Mouse (Mus musculus) thymus, postnatal 0 days (tissue): ENCODE results near the gene Klk1b22. TPM values are rescaled to one million over a fixed set of nuclear protein-coding genes. Genes with fewer than 3 reads are reported as not detected.
"Not testable (repeated sequence)": the region's sequence is repeated elsewhere in the genome, so short reads cannot be mapped to it uniquely, and the experiment has no call there.

Experiments used
- DNase-seq: peaks from one replicate; pipeline ENCODE4 v3.0.0-alpha.2; 2015; ENCODE audit warnings: low spot score
- polyA plus RNA-seq: library from polyadenylated mRNA; unstranded; fragments of >200 nt; fragmentation: Nextera tagmentation; extraction: Ambion mirVana; gene quantifications from 2 replicates; pipeline ENCODE4 v1.2.1, GENCODE M21; 2015

Gene Klk1b22
- 0.80 and 1.1 TPM in 2 replicates for polyA plus RNA-seq

DNA sequence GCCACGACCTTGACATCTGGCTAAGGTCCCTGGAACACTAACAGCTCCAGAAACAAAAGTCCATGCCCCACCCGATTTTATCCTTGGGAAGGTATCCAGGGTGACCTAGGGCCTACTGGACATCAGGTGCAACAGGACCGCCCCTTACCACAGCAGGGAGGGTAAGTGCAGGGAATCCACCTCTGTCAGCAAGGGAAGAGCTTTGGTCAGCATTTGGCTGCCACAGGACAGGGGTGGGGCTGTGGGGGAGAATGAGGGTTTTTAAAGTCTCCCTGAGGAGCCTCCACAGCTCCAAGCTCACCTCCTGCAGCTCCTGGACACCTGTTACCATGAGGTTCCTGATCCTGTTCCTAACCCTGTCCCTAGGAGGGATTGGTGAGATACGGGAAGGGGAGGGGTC, at the start of gene Klk1b22:
Gene Klk1b22, plus strand, starts transcription at position 301 of the 400 bp plus-strand sequence.
- DNase-seq, result no peak

DNA sequence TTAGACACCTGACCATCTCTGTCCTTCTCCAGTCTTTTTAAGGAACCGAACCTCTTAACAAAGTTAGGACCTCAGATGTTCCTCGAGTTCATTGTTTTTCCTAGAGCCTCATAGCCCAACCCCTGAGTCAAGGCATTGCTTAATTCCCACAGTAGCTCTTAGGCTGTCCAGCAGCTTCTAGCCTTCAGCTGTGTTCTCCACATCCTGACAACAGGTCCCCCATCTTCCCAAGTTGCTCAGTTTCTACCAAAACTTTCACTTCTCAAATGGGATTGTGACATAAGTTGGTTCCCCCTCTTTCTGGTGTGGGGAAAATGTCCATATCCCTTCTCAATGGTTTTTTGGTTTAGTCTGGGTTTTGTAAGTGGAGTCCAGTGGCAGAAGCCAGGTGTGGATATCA, 40.4 kb upstream of the Klk1b22 start:
- no peak for DNase-seq

DNA sequence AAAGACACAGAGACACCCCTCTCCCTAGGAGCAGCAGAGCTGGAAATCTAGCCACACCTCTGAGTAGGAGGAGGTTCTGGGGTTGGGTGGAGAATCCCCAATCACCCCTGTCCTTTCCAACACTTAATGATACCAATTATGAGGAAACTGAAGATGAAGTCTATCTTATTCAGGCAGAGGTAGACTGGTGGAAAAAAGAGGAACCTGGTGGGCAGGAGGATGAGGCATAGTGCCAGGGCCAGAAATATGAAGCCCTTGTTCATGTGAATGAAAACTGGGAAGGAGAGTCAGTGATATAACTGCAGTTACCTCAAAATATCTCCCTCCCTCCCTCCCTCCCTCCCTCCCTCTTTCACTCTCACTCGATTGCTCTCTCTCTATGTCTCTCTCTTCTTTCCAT, 34.8 kb upstream of the Klk1b22 start:
- DNase-seq, result no peak

DNA sequence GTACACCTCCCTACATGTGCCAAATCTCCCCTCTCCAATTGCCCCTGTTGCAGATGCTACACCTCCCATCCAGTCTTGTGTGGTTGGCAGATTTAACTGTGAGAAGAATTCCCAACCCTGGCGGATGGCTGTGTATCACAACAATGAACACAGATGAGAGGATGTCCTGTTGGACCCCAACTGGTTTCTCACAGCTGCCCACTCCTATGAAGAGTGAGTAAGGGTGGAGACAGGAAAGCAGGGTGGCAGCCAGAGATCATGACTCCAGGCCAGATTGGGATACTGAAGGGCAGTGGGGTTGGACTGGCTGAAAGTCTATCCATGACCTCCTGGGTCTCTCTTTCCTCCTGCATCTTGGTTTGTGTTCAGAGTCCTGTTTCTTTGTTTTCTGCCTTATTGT, 16.4 kb upstream of the Klk1b22 start:
- no peak for DNase-seq

- not testable (repeated sequence) for DNase-seq
These were observed 10.4 kb upstream of the Klk1b22 start, which contains the start of gene Klk1b21 for GRCm38 (mm10) chr7:44102028-44102427. TSS of gene Klk1b21 (plus strand) at chr7:44102328.

DNA sequence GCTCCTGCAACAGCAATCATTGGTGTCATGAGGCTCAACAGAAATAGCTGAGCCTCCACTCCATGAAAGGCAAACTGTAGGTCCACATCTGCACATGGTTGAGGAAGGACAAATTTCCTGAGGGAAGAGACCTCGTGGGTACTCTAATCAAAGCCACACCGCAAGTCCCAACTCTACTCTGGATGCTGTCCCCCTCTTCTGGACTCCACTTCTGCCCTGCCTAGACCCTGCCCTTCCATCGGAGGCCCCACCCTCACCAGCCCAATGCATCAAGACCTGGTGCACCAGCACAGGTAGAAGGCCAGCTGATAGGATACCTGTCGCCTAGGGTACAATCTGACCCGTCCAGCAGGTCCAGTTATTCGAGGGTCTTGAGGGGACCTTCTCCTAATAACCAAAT, 11.0 kb downstream of the Klk1b22 start:
- DNase-seq, result no peak

DNA sequence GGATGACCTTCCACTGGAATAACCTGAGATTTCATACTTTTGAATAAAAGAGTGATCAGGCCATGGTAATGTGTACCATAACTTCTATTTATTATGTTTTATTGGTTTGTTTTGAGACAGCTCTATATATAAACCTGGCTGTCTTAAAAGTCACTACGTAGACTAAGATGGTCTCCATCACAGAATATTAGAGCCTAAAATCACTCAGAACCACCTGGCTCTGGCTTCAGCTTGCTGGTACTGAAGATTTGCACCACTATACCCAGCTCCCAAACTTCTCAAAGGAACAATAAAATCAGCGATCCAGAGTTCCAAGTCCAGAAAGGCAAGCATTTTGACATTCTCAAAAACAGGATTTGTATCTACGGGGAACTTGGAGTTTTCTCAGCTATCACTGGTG, 24.0 kb downstream of the Klk1b22 start, which contains the start of gene Klk1b16:
Gene Klk1b16, plus strand, starts transcription at position 301 of the 400 bp plus-strand sequence.
- no peak for DNase-seq

Other genes with a start within 250 kb of the Klk1b22 start
- gene Klk4, start 231.5 kb upstream of the Klk1b22 start, polyA plus RNA-seq, result 0.65 and 1.4 TPM in 2 replicates
- gene Klk15, start 178.9 kb upstream of the Klk1b22 start, polyA plus RNA-seq, result not detected in 2 replicates
- 0.60 and 0.72 TPM in 2 replicates for gene Klk1b8, start 162.0 kb upstream of the Klk1b22 start, polyA plus RNA-seq
- gene Klk1b1, start 145.9 kb upstream of the Klk1b22 start, polyA plus RNA-seq, result 0.38 and 0.42 TPM in 2 replicates
- 1.7 and 2.1 TPM in 2 replicates for gene Klk1b9, start 136.6 kb upstream of the Klk1b22 start, polyA plus RNA-seq
- 1.0 and 1.1 TPM in 2 replicates for gene Klk1b11, start 116.8 kb upstream of the Klk1b22 start, polyA plus RNA-seq
- gene Klk1b26, start 100.5 kb upstream of the Klk1b22 start, polyA plus RNA-seq, result 0.68 and 0.87 TPM in 2 replicates
- gene Klk1b27, start 60.4 kb upstream of the Klk1b22 start, polyA plus RNA-seq, result 0.27 and 0.57 TPM in 2 replicates
- 0.53 TPM in 1 of 2 replicates, not detected in the other for gene Klk1b21, start 10.3 kb upstream of the Klk1b22 start, polyA plus RNA-seq
- gene Klk1b16, start 24.1 kb downstream of the Klk1b22 start, polyA plus RNA-seq, result 0.33 TPM in 2 replicates
- gene Klk1b24, start 75.6 kb downstream of the Klk1b22 start, polyA plus RNA-seq, result not detected in 2 replicates
- 0.31 and 0.63 TPM in 2 replicates for gene Klk1b3, start 85.5 kb downstream of the Klk1b22 start, polyA plus RNA-seq
- 0.33 and 0.50 TPM in 2 replicates for gene Klk1b4, start 94.8 kb downstream of the Klk1b22 start, polyA plus RNA-seq
- gene Klk1b5, start 103.3 kb downstream of the Klk1b22 start, polyA plus RNA-seq, result 0.10 TPM in 1 of 2 replicates, not detected in the other
- 2.2 and 3.8 TPM in 2 replicates for gene Klk1, start 112.7 kb downstream of the Klk1b22 start, polyA plus RNA-seq
- gene Gm36864, start 123.5 kb downstream of the Klk1b22 start, polyA plus RNA-seq, result not detected in 2 replicates
- gene 1700028J19Rik, start 134.0 kb downstream of the Klk1b22 start, polyA plus RNA-seq, result 0.81 and 1.3 TPM in 2 replicates
- 76.8 and 86.3 TPM in 2 replicates for gene 2410002F23Rik, start 134.0 kb downstream of the Klk1b22 start, polyA plus RNA-seq
- gene Acp4, start 144.7 kb downstream of the Klk1b22 start, polyA plus RNA-seq, result 0.14 TPM in 2 replicates
- not detected in 2 replicates for gene Gm15517, start 148.8 kb downstream of the Klk1b22 start, polyA plus RNA-seq
- gene Clec11a, start 194.2 kb downstream of the Klk1b22 start, polyA plus RNA-seq, result 3.7 and 4.0 TPM in 2 replicates
- 0.14 and 0.29 TPM in 2 replicates for gene Shank1, start 197.6 kb downstream of the Klk1b22 start, polyA plus RNA-seq